Mouse (Mus musculus) heart, adult 2 months (tissue): Measurements from ENCODE around the gene Xylt1.

ENCODE experiments used
- CTCF ChIP-seq: fragments of 200-600 bp; IDR thresholded peaks from 2 replicates; pipeline ENCODE4 v1.8.1; 2022; ENCODE audit warnings: antibody characterized with exemption, mild to moderate bottlenecking, moderate library complexity
- POLR2A ChIP-seq: fragments of 200-500 bp; IDR thresholded peaks from 2 replicates; pipeline ENCODE4 v1.6.1; 2011; ENCODE audit warnings: mild to moderate bottlenecking, low read depth, low read length, control low read depth; ENCODE audit not compliant: insufficient read depth

- TF ChIP-seq POLR2A = no peak
- no peak for TF ChIP-seq CTCF
Measured at GRCm38 (mm10) chr7:117628791-117629190, 248.0 kb downstream of the Xylt1 start.
